Mouse (Mus musculus): ENCODE data around the gene Dop1b.
"Not testable (repeated sequence)": the region's sequence is repeated elsewhere in the genome, so short reads cannot be mapped to it uniquely, and the experiment has no call there.

GRCm38 (mm10) chr16:93778393-93778792 lies 66.7 kb downstream of the Dop1b start:
- not testable (repeated sequence) for TF ChIP-seq CTCF (IDR thresholded peaks at IDR 0.05; ENCODE audit: low read depth, low read length); POLR2A (IDR thresholded peaks at IDR 0.05; ENCODE audit: borderline replicate concordance, low read depth, low read length)
